Mouse (Mus musculus) layer of hippocampus, adult 18-20 months (tissue): Measurements from ENCODE around the gene Nmrk1. TPM values are rescaled to one million over a fixed set of nuclear protein-coding genes. Genes with fewer than 3 reads are reported as not detected.
"Not testable (repeated sequence)": the region's sequence is repeated elsewhere in the genome, so short reads cannot be mapped to it uniquely, and the experiment has no call there.

Experiments used
- DNase-seq, 2 experiments: peaks; one replicate each; pipeline ENCODE4 v3.0.0; 2022; ENCODE audit warnings: low spot score in 2 of 2
- long read RNA-seq: library from polyadenylated mRNA; stranded (forward); transcript quantifications from one replicate; pipeline ENCODE4 v2.0.0, GENCODE M21; 2021
- total RNA-seq, 2 experiments: library from RNA; stranded (reverse); gene quantifications; 2 replicates each; pipeline ENCODE4 v1.2.3; 2021

Gene Nmrk1
- total RNA-seq, result 1 to 10 TPM; 8.7 to 9.3 TPM
- long read RNA-seq, partial matches to known transcripts, result 0 of 3 reads
- long read RNA-seq, other reads (novel, unspliced or antisense), result 2 of 3 reads

GRCm38 (mm10) chr19:18631644-18632219 is at the start of gene Nmrk1, which contains the start of gene Ostf1:
Gene Nmrk1 (plus strand): TSS chr19:18631950.
Gene Ostf1 (minus strand): TSS chr19:18631823.
- DNase-seq, result peak; percentile 89 to 95

GRCm38 (mm10) chr19:18582226-18582625 is 49.5 kb upstream of the Nmrk1 start:
- DNase-seq, result no peak

DNA sequence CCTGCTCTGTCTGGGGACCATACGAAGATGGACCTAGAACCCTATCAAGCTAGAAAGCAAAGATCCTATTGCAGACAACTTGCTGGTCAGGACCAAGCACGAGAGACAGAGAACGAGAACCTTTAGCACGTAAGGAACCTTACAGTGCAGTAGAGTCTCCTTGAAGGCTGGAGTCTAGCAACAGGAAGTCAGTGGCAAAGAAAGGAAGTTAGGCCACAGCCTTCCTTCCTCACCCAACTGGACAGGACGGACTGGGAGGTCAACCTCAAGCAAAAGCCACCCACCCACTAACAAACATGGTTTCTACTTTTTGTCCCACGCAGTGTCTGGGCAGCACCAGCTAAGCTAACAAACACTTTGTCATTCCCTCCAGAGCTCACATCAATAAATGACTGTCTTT is 48.9 kb upstream of the Nmrk1 start:
- no peak for DNase-seq

- no peak for DNase-seq
Observed at GRCm38 (mm10) chr19:18583706-18584105, 48.0 kb upstream of the Nmrk1 start.

- no peak for DNase-seq
Observed at GRCm38 (mm10) chr19:18584621-18585020, 47.1 kb upstream of the Nmrk1 start.

DNA sequence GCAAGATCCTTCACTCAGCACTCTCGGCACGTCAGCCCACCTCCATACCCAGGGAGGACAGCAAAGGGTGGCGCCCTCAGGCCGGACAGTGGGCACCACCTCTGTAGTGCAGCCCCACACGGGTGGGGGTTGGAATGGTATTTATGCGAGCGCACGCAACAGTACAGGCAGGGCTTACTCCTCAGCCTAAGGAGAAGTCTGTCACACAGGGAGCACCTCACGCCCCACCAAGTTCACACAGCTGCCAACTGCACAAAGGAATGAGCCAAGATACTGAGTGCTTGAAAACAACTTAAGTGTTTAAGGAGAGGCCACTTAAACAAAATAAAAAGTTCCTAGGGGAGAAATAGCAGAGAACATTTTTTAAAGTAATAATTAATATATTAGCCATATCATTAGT is 44.6 kb upstream of the Nmrk1 start:
- DNase-seq, result no peak

DNA sequence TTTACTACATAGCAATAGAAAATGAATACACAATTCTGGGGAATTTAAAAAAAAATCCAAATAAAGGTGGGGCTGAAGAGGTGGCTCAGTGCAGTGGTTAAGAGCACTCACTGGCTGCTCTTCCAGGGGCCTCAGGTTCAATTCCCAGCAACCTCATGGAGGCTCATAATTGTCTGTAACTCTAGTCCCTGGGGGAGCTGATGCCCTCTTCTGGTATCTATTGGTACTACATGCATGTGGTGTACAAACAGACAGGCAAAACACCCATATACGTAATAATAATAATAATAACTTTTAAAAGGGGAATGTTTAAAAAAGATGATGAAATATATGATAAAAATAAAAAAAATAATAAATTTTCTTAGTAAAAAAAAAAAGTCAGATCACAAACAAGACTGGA is 43.5 kb upstream of the Nmrk1 start:
- no peak for DNase-seq

DNA sequence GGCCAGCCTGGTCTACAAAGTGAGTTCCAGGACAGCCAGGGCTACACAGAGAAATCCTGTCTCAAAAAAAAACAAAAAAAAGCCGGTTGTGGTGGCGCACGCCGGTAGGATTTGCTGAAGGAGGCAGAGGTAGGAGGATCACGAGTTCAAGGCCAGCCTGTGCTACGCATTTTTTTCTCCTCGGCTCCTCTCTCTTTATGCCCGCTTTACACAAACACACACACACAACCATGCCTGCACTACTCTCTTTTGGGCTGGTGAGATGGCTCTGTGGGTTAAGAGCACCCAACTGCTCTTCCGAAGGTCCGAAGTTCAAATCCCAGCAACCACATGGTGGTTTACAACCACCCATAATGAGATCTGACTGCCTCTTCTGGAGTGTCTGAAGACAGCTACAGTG is 42.9 kb upstream of the Nmrk1 start:
- not testable (repeated sequence) for DNase-seq

GRCm38 (mm10) chr19:18589276-18589675 is 42.5 kb upstream of the Nmrk1 start:
- DNase-seq, result no peak

DNA sequence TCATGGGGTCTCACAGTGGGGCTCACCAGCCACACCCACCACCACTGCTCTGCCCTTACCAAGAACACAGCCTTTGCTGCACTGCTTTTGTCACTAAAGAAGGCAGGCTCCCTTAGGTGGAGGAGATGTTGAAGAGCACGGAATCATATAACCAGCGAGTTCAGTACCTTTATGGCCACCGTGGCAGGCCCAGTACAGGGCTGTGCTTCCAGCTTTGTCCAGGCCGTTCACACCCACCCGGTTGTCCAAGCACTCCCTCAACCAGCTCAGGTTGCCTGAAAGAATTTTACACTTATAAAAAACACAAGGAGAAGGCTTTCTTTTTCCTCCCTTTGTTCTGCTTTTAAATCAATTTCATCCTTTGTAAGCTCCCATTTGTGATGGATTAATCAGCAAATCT is 41.5 kb upstream of the Nmrk1 start:
- no peak for DNase-seq

DNA sequence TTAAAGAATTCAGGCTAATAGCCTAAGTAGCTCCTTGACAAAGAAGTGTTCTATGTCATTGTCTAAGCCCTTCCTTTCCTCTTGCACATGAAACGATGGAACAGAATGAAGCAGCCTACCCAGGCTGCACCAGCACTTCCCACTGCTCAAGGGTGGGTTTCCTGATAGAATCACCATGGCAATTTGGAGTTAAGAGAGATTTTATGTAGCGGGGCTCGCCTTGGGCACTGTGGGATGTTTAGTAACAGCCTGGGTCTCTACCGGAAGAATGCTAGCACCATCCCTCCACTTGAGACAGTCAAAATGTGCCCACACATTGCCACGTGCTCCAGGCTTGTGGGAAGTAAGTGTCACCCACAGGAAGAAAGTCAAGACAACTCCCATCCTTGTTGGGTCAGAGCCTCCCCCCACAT is 40.8 kb upstream of the Nmrk1 start:
- DNase-seq, result no peak

DNA sequence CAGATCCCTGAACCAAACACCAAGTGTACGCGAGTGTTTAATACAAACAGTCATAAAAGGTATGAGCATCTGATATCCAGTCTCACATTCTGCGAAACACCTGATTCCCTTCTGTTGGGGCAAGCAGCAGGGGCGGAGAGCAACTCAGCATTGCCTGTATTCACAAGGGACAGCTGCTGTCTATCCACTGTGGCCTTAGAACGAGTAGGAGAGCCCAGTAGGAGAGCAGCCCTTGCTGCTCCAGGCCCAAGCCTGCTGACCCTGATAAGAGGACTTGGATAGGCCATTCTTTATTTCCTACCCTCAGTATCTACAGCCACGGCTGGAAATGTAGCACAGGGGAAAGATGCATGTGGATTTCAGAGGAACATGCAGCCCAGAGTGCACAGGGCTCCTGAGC is 38.8 kb upstream of the Nmrk1 start:
- DNase-seq, result no peak

GRCm38 (mm10) chr19:18593722-18594121 is 38.0 kb upstream of the Nmrk1 start:
- DNase-seq, result peak; percentile 19 to 62

GRCm38 (mm10) chr19:18596876-18597275 is 34.9 kb upstream of the Nmrk1 start:
- DNase-seq, result no peak

GRCm38 (mm10) chr19:18597772-18598171 is 34.0 kb upstream of the Nmrk1 start:
- DNase-seq, result no peak

GRCm38 (mm10) chr19:18598265-18598926 is 33.4 kb upstream of the Nmrk1 start:
- no peak for DNase-seq

- DNase-seq, result no peak
Observed at GRCm38 (mm10) chr19:18599051-18599450, 32.7 kb upstream of the Nmrk1 start.

GRCm38 (mm10) chr19:18599650-18600049 is 32.1 kb upstream of the Nmrk1 start:
- DNase-seq, result no peak

DNA sequence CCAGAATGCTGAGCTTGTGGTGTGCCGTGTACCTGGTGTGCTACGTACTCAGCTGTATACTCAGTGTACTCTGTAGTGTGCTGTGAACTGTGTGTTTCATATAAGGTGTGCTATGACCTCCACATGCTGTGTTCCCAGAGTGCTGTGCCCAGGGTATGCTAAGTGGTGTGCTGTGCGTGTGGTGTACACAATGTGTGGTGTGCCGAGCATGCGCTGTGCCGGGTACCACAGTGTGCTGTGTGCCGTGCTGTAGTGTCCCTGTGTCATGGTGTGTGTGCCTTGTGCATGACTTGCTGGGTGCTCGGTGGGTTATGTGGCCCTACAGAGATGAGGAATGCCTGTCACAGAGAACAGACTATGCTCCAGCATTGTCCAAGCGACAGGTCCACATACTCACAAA is 31.1 kb upstream of the Nmrk1 start:
- no peak for DNase-seq

DNA sequence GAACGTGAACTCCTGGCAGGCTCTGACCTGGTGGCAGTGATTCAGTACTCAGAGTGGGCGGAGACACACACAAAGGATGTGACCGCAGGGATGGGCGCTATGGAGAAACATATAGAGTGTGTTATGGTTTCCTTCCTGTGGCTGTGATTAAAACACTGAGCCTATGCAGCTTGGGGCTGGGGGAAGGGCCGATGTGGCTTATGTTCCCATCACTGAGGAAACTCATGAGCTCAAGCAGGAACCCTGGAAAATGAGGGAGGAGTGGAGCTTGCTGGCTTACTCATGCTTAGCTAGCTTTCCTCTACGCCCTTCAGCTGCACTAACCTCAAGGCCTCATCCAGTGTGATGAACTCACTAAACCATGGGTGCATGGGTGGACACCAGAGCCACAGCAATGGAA is 28.7 kb upstream of the Nmrk1 start:
- no peak for DNase-seq

GRCm38 (mm10) chr19:18607907-18608306 is 23.8 kb upstream of the Nmrk1 start:
- DNase-seq, result no peak

DNA sequence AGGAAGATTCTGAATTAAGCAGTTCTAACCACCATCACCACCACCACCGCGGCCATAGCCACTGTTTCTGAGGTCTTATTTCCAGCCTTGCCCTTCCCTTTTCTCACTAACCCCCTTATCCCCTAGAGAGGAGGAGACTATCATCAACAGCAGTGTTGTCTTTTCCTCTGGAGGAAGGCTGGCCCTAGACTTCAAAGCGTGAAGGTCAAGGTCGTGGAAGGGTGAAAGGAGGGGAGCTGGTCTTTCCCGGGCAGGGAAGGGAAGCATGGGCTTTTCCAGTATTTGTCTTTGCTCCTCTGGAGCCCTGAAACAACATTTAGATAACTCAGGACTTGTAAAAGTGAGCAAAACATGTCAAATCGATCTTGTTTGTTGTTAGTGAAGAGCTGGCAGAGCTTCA is 22.8 kb upstream of the Nmrk1 start:
- DNase-seq, result no peak

DNA sequence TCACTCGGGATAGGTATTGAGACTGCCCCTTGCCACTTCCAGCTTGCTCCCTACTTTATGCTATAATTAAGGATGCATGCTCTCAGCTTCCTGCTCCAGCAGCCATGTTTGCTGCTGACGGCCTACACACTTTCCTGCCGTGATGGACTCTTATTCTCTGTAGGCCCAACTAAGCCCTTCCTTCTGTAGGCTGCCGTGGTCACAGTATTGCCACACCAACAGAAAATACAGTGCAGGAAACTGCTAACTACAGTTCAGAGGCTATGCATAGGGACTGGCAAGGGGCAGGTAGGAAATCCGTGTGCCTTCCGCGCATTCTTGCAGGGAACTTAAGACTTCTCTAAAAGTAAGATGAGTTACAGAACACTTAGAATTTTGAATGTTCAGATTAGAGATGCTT is 17.4 kb upstream of the Nmrk1 start:
- DNase-seq, result no peak
